Mouse (Mus musculus) adrenal gland (tissue): Measurements from ENCODE around the gene Slc6a5.

Source experiments
- intact Hi-C: fragments of 180-260 bp; cut with DNase I; formaldehyde crosslinking; loops from one replicate; pipeline ENCODE4 v1.15.1; 2025

Slc6a5 gene

DNA sequence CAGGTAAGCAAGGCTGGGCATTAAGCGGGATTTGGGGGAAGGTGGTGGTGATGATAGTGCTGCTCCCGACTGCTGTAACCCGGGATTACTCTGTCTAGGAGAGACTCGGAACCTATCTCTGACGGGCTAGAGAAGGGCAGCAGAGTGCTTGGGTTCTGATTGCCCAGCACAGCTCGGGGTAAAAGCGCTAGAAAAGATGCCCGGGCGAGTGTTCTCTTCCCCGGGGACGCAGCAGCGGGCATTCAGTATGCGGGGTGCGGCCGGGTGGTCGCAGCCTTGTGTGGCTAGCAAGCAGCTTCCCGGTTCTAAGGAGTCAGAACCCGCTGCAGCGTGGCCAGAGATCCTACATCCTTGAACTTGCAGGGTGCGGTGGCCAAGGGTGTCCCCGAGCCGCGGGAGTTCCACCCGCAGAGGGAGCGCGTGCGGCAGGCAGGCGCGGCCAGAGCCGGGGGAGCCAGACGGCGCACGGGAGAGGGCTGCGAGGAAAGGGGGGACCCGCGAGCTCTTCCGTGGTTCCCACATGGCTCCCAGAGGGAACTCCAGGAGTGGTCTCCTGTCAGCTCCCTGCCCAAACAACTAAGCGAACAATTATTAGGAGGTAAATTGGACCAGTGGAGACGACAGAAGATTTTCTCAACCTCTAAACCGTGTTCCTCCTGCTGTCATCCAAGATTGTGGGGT lies 65.6 kb downstream of the Slc6a5 start:
- intact Hi-C loops = no loop called here

DNA sequence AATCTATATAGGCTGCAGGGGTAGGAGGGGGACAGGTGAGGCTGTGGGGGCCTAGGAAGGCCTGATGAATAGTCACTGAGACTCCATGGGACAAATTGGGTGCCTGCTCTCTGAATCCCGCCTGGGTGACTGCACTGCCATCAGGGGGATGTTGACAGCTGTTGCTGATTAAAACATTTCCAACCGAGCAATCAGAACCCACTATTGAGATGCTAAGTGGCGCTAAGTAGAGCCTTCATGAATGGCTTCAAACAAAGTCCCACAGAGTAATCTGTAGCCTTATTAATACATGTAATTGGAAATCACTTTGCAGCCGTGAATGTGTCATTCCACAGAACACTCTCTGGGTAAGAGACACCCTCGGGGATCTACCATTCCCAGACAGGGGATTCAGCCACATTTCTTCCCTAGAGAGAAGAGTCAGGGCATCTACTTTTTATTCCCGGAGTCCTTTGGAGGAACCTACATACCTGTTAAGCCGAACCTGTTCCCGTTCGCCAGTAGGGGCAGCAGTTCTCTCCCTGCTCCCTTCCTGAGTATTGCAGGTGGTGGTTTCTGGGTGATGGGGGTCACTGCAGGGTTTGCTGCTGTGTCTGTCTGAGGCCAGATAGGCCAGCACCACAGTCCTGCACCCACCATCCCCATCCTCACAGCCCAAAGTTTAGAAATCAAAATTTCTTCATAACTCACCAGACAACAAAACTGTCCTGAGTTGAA lies 71.7 kb downstream of the Slc6a5 start:
- intact Hi-C loops = no loop called here

DNA sequence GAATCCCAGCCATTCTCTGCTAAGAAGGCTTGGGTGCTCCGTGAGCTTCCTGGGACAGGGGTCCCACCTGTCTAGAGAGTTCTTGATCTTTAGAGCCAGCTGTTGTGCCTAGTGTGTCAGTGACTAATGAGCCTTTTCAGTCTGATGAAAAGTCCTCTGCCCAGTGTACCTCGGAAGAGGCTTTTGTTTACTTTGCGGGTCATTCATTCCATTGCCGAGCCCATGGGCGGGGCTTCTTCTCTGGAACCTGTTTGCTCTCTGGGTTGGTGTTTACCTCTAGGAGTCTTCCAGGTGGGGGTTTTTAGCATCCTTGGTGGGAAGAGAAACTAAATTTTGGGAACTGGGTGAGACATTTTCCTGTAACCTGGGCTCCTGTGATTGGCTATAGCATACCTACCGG lies 74.8 kb downstream of the Slc6a5 start:
- intact Hi-C loops = no loop called here

DNA sequence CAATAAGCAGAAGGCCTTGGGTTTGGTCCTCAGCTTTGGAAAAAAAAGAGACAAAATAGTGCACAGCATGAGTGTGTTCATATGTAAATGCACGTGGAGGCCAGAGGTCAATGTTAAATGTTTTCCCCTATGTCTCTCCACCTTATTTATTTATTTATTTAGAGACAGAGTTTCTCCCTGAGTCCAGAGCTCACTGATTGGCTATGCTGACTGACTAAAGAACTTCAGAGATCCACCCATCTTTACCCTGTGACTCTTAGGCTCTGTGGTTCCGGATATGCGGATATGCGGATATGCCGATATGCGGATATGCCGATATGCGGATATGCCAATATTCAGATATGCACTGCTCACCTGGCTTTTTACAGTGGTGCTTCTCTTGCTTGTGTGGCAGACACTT lies 76.0 kb downstream of the Slc6a5 start:
- intact Hi-C loops = no loop called here

DNA sequence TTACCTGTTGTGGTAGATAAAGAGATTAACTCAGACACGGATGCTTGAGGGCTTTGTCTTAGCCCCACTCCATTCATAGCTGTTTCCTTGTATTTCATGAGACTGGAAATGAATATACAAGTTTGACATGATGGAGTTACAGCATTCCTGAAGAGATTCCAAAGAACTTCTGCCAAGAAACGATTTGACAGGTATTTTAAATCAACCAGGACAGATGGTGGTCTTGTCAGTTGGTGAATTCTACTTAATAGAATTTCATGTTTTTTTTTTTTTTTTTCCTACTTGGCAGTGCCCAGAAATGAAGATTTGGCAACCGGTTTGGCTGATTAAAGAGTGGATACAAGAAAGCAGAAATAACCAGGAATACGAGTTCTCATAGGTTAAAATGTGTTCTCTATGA lies 89.4 kb downstream of the Slc6a5 start:
- intact Hi-C loops = no loop called here

DNA sequence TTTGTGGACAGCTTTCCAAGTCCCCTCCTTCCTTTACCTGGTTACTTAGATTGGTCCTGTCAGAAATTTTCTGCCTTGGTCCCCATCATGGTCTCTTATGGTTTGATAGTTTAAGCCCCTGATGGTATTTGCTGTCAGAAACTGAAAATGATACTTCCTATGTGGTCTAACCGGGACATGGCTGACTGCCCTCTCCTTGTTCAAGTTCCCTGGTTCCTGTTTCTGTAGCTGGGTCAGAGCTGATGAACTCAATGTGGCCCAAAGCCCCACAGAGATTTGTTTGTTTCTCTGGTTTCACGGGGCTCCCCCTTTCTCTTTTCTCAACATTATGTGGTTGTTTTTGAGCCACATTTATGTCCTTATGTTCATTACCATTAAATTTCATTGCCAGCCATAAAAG lies 95.3 kb downstream of the Slc6a5 start:
- intact Hi-C loops = no loop called here
